Mouse (Mus musculus) forebrain, embryonic 14.5 days (tissue): ENCODE results near the gene Dis3l2. TPM values are rescaled to one million over a fixed set of nuclear protein-coding genes. Genes with fewer than 3 reads are reported as not detected.

Experiments
- ATAC-seq: fragments of 200-750 bp; cut with Nextera tagmentation; 2 replicates; pipeline ENCODE4 v1.8.0; 2017; ENCODE audit warnings: mild to moderate bottlenecking, moderate library complexity
- DNase-seq: peaks from one replicate; pipeline ENCODE4 v3.0.0-alpha.2; 2015; ENCODE audit warnings: low spot score
- H3K27ac ChIP-seq: fragments of 300-500 bp; sonication (generic); 2 replicates; pipeline ENCODE4 v1.5.1; 2014; ENCODE audit warnings: low read depth, mild to moderate bottlenecking, control low read depth, low read length, moderate library complexity
- H3K27me3 ChIP-seq: fragments of 300-500 bp; sonication (generic); replicated peaks from 2 replicates; pipeline ENCODE4 v1.6.1; 2014; ENCODE audit warnings: low read length, control low read depth, mixed read lengths; ENCODE audit not compliant: control insufficient read depth, insufficient read depth
- H3K36me3 ChIP-seq: fragments of 300-500 bp; sonication (generic); 2 replicates; pipeline ENCODE4 v1.6.1; 2014; ENCODE audit warnings: low read length, control low read depth; ENCODE audit not compliant: control insufficient read depth, insufficient read depth
- H3K4me1 ChIP-seq: fragments of 300-500 bp; sonication (generic); 2 replicates; pipeline ENCODE4 v1.6.1; 2014; ENCODE audit warnings: antibody characterized with exemption, low read length, control low read depth; ENCODE audit not compliant: control insufficient read depth, insufficient read depth
- H3K4me2 ChIP-seq: fragments of 300-500 bp; sonication (generic); 2 replicates; pipeline ENCODE4 v1.6.1; 2014; ENCODE audit warnings: mild to moderate bottlenecking, control low read depth, low read length
- H3K4me3 ChIP-seq: fragments of 300-500 bp; sonication (generic); 2 replicates; pipeline ENCODE4 v1.5.1; 2014; ENCODE audit warnings: low read depth, low read length, control low read depth
- H3K9ac ChIP-seq: fragments of 300-500 bp; sonication (generic); 2 replicates; pipeline ENCODE4 v1.6.1; 2014; ENCODE audit warnings: mild to moderate bottlenecking, low read length, control low read depth, moderate library complexity
- H3K9me3 ChIP-seq: fragments of 300-500 bp; sonication (generic); replicated peaks from 2 replicates; pipeline ENCODE4 v1.6.1; 2016; ENCODE audit warnings: low read length, control low read depth, mixed read lengths; ENCODE audit not compliant: control insufficient read depth
- WGBS: fragments of 180-500 bp; shearing (Covaris S2); extraction: QIAGEN DNeasy Blood & Tissue Kit; methylation state at CpG from one replicate; pipeline ENCODE4 v1.1.7; 2014; 5-methylcytosine and 5-hydroxymethylcytosine counted together
- polyA plus RNA-seq: library from polyadenylated mRNA; unstranded; fragments of >200 nt; fragmentation: Nextera tagmentation; extraction: Ambion mirVana; gene quantifications from 2 replicates; pipeline ENCODE4 v1.2.1, GENCODE M21; 2014

The Dis3l2 gene
- polyA plus RNA-seq, 1 experiment from 2014 or later: 32.2 TPM

GRCm38 (mm10) chr1:87038477-87039070, 335.0 kb downstream of the Dis3l2 start:
- Histone ChIP-seq H3K27me3 (no peaks in the 10 kb centered on the region), H3K9ac (no peak overlapping the region), H3K9me3 (no peaks in the 10 kb centered on the region), H3K36me3 (no peaks in the 10 kb centered on the region), H3K27ac (no peak overlapping the region), H3K4me3 (no peak overlapping the region), H3K4me2 (no peak overlapping the region), H3K4me1 (peaks cover 11% of the 10 kb centered on the region)
- ATAC-seq (no peak), DNase-seq (no peak)
- WGBS: 90% methylated on average over 2 of the region's 2 CpGs

DNA sequence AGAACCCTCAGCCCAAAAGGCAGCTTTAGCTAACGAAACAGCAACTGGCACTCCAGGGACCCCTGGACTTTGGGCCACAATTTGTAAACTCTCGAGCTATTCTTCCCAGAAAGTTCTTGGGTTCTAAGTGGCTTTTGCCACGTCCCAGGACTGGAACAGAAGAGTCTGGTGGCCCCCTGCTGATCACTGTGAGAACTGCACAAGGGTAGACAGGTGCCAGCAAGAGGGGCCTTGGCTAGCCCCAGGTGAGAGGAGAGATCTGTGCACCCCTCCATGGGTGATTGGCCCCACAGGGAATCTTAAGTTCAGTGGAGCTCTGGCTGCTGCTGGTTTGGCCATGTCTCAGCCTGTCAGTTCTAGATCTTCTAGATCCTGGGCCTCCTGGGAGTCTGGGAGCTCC, 337.5 kb downstream of the Dis3l2 start:
- no peaks in the 10 kb centered on the region for H3K9me3 ChIP-seq
- H3K36me3 ChIP-seq: peaks cover 8% of the 10 kb centered on the region; the same call in 1 of the 2 replicates
- H3K4me1 ChIP-seq: no peaks in the 10 kb centered on the region
- H3K4me2 ChIP-seq: no peak overlapping the region
- no peak overlapping the region for H3K9ac ChIP-seq
- no peak overlapping the region for H3K4me3 ChIP-seq
- H3K27me3 ChIP-seq: no peaks in the 10 kb centered on the region
- WGBS: 17% methylated on average over 3 of the region's 3 CpGs
- peak; percentile 65; the same call in 1 of the 2 replicates for ATAC-seq
- peak; percentile 74 for DNase-seq
- H3K27ac ChIP-seq: no peak overlapping the region

GRCm38 (mm10) chr1:87041814-87042438, 338.3 kb downstream of the Dis3l2 start:
- no peak overlapping the region for H3K9ac ChIP-seq
- H3K27ac ChIP-seq: no peak overlapping the region
- peaks cover 11% of the 10 kb centered on the region; the same call in 1 of the 2 replicates for H3K36me3 ChIP-seq
- H3K9me3 ChIP-seq: no peaks in the 10 kb centered on the region
- WGBS: 0% methylated on average over 1 of the region's 1 CpGs
- no peaks in the 10 kb centered on the region for H3K4me1 ChIP-seq
- DNase-seq: peak; percentile 85
- H3K4me3 ChIP-seq: no peak overlapping the region
- H3K27me3 ChIP-seq: no peaks in the 10 kb centered on the region
- H3K4me2 ChIP-seq: no peak overlapping the region
- peak; percentile 82 for ATAC-seq

DNA sequence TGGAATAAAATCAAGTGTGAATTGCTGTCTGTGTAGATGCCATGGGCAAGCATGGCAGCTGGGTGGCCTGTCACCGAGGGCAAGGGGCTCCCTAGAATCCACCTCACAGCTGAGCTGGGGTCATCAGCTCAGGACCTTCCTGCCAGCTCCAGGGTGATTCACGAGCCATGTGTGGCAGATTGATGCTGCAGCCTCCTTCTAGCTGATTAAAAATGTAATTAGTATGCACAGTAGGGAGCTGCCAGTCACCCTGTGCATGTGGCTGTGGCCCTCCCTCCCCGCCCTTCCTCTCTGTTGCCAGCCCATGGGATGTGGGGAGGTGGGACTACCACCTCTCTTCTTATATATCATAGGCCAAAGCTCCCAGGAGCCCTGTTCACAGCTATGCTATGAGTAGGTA, 346.5 kb downstream of the Dis3l2 start:
- ATAC-seq (no peak; the same call in 1 of the 2 replicates), DNase-seq (peak; percentile 37)
- Histone ChIP-seq H3K27ac (no peak overlapping the region; the same call in 1 of the 2 replicates), H3K9ac (0 out of 2 replicates have a peak overlapping the region, but pooled peaks have one; percentile 8), H3K4me1 (no peaks in the 10 kb centered on the region), H3K4me2 (no peak overlapping the region), H3K9me3 (no peaks in the 10 kb centered on the region), H3K4me3 (no peak overlapping the region), H3K27me3 (no peaks in the 10 kb centered on the region), H3K36me3 (peaks cover 20% of the 10 kb centered on the region)
- WGBS: 43% methylated on average over 3 of the region's 3 CpGs

GRCm38 (mm10) chr1:87050700-87051099, 347.1 kb downstream of the Dis3l2 start:
- WGBS: 73% methylated on average over 1 of the region's 1 CpGs
- ATAC-seq (no peak), DNase-seq (no peak)
- H3K36me3 ChIP-seq: peaks cover 16% of the 10 kb centered on the region
- no peaks in the 10 kb centered on the region for H3K4me1 ChIP-seq
- H3K4me2 ChIP-seq: no peak overlapping the region
- no peak overlapping the region for H3K4me3 ChIP-seq
- H3K27ac ChIP-seq: no peak overlapping the region
- no peaks in the 10 kb centered on the region for H3K9me3 ChIP-seq
- H3K9ac ChIP-seq: no peak overlapping the region
- no peaks in the 10 kb centered on the region for H3K27me3 ChIP-seq

DNA sequence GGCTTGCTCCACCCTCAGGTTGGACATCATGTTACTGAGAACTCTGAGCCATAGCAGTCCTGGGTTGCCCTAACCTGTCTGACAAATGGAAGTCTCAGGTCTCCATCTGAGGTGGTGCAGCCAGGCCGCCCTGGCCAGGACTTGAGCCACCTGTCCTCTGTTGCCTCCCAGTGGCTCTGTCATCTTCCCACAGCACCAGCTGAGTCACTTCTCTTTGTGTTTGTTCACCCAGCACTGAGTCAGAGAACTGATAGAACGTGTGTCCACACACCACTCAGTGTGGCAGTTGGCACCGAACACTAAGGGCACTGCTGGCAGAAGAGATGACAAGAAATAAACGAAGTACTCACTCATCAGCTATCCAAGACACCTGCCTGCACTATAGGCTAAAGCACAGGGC, 347.8 kb downstream of the Dis3l2 start:
- Histone ChIP-seq H3K4me2 (no peak overlapping the region), H3K4me1 (no peaks in the 10 kb centered on the region), H3K27me3 (no peaks in the 10 kb centered on the region), H3K27ac (no peak overlapping the region), H3K9ac (no peak overlapping the region), H3K4me3 (no peak overlapping the region), H3K36me3 (peaks cover 16% of the 10 kb centered on the region), H3K9me3 (no peaks in the 10 kb centered on the region)
- WGBS: 79% methylated on average over 4 of the region's 4 CpGs
- ATAC-seq (no peak), DNase-seq (no peak)

- H3K36me3 ChIP-seq: no peaks in the 10 kb centered on the region
- WGBS: 77% methylated on average over 4 of the region's 4 CpGs
- H3K9me3 ChIP-seq: no peaks in the 10 kb centered on the region
- H3K4me1 ChIP-seq: no peaks in the 10 kb centered on the region
- DNase-seq (no peak), ATAC-seq (no peak)
- no peak overlapping the region for H3K27ac ChIP-seq
- H3K27me3 ChIP-seq: no peaks in the 10 kb centered on the region
- no peak overlapping the region for H3K9ac ChIP-seq
- no peak overlapping the region for H3K4me2 ChIP-seq
- no peak overlapping the region for H3K4me3 ChIP-seq
Observed at GRCm38 (mm10) chr1:87057075-87057474, 353.5 kb downstream of the Dis3l2 start.

DNA sequence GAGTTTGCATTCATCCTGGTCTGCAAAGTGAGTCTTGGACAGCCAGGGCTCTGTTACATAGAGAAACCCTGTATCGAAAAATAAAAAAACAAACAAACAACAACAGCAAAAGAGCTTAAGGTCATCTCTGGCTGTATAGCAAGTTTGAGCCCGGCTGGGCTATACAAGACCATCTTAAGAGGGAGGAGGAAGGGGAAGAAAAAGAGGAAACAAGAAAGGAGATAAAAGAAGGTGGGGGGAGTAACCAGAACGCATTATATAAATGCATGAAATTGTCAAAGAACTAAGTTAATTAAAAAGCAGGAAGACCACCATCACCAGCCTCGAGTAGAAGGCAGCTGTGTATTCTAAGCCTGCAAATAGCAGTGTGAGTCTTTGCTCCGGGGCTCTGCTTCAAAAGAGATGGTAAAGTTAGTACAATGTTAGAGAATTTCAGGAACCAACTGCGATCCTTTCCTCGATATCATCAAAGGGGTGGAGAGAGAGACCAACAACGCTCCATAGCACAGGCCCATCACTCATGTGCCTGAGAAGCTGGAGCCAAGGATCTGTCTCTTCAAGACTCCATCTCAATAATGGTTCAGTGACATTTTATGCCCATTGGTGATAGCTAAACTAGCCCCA, 355.5 kb downstream of the Dis3l2 start:
- no peaks in the 10 kb centered on the region for H3K4me1 ChIP-seq
- H3K27ac ChIP-seq: no peak overlapping the region
- no peak overlapping the region for H3K4me3 ChIP-seq
- ATAC-seq (no peak), DNase-seq (no peak)
- 79% methylated on average over 8 of the region's 8 CpGs for WGBS
- no peak overlapping the region for H3K9ac ChIP-seq
- H3K4me2 ChIP-seq: no peak overlapping the region
- no peaks in the 10 kb centered on the region for H3K27me3 ChIP-seq
- no peaks in the 10 kb centered on the region for H3K36me3 ChIP-seq
- no peaks in the 10 kb centered on the region for H3K9me3 ChIP-seq

DNA sequence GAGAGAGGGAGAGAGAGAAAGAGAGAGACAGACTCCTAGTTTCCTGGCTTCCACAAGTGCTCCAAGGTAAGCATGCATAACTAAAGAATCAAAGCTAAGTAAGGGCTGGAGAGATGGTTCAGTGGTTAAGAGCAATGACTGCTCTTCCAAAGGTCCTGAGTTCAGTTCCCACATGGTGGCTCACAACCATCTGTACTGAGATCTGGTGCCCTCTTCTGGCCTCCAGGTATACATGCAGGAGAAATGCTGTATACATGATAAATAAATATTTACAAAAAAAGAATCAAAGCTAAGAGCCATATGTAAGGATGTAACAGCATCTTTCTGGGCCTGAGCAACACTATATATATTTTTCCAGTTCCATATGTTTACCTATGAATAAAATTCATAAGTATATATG, 357.3 kb downstream of the Dis3l2 start:
- no peaks in the 10 kb centered on the region for H3K4me1 ChIP-seq
- no peak overlapping the region for H3K9ac ChIP-seq
- no peaks in the 10 kb centered on the region for H3K9me3 ChIP-seq
- H3K36me3 ChIP-seq: no peaks in the 10 kb centered on the region
- H3K27ac ChIP-seq: no peak overlapping the region
- H3K4me3 ChIP-seq: no peak overlapping the region
- DNase-seq: no peak
- no peaks in the 10 kb centered on the region for H3K27me3 ChIP-seq
- no peak for ATAC-seq
- no peak overlapping the region for H3K4me2 ChIP-seq
